Mouse (Mus musculus): ENCODE results near the gene Plekhh2.

DNA sequence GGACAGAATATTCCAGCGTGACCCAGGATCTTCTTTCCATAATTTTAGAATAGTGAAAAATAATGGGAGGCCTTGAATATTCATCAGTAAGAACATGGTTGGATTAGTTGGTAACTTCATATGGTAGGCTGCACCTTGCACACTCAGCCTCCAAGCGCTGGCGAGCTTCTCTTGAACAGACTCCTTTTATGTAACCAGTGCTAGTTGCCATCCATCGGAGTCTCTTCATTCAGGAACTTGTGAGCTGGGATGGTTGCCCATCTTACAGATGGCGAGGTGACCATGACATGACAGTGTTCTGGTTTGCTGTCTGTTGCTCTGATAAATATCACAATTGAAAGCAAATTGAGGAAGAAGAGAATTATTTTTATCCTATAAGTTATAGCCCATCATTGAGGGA lies 90.1 kb downstream of the Plekhh2 start:
- no peak for TF ChIP-seq EP300 (IDR thresholded peaks at IDR 0.05; ENCODE audit: low read depth)
- no peak for TF ChIP-seq CTCF (IDR thresholded peaks at IDR 0.05; ENCODE audit: low read depth)

Measured in liver, embryonic 14.5 days (tissue).